Mouse (Mus musculus): ENCODE results near the gene Chid1.
"Not testable (repeated sequence)": the region's sequence is repeated elsewhere in the genome, so short reads cannot be mapped to it uniquely, and the experiment has no call there.

Gene Chid1

GRCm38 (mm10) chr7:141461521-141462332 is 77.9 kb downstream of the Chid1 start:
- DNase-seq (ENCODE audit: low spot score), result no peak

GRCm38 (mm10) chr7:141460391-141461113 is 79.1 kb downstream of the Chid1 start, which contains the start of gene Cracr2b:
TSS of gene Cracr2b (plus strand) at chr7:141461094.
- no peak for DNase-seq (ENCODE audit: low spot score)

GRCm38 (mm10) chr7:141460001-141460390 is 79.7 kb downstream of the Chid1 start:
- no peak for DNase-seq (ENCODE audit: low spot score)

GRCm38 (mm10) chr7:141459301-141459711 is 80.4 kb downstream of the Chid1 start:
- no peak for DNase-seq (ENCODE audit: low spot score)

DNA sequence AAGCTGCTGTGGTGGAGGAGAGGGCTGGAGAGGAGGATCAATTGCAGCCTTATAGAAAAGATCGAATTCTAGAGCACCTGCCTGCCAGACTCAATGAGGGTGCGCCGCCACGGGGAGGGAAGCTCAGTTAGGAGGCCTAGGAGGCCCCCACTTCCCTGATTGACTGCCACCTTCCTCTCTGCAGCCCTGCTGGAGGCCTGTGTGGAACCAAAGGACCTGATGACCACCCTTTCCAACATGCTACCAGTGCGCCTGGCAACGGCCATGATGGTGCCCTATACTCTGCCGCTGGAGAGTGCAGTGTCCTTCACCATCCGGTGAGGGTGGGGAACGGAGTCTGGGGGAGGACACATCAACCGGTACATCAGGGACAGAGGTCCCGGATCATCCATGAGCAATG is 81.0 kb downstream of the Chid1 start:
- no peak for DNase-seq (ENCODE audit: low spot score)

DNA sequence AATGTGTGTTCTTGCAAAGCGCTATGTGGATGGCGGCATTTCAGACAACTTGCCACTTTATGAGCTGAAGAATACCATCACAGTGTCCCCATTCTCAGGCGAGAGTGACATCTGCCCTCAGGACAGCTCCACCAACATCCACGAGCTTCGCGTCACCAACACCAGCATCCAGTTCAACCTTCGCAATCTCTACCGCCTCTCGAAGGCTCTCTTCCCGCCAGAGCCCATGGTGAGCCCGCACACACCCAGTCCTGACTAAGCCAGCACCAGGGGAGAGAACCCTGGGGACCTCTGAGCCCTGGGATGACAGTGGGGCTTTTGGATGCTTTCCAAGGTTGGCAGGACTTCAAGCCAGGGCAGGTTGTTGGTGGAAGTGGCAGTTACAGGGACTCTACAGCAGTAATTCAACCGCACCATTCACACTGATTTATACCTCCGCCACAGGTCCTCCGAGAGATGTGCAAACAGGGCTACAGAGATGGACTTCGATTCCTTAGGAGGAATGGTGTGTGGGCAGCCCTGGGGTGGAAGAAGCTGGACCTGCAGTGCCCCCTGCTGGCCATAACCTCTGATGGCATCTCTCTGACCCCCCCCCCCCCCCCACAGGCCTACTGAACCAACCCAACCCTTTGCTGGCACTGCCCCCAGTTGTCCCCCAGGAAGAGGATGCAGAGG is 81.5 kb downstream of the Chid1 start:
- DNase-seq (ENCODE audit: low spot score), result no peak

DNA sequence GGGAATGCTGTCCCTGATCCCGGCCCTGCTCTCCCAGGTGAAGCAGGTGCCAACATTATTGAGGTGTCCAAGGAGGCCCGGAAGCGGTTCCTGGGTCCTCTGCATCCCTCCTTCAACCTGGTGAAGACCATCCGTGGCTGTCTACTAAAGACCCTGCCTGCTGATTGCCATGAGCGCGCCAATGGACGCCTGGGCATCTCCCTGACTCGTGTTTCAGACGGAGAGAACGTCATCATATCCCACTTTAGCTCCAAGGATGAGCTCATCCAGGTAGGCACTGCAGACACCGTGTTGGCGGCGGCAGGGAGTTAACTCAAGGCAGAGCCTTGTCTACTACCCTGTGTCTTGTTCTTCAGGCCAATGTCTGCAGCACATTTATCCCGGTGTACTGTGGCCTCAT is 82.4 kb downstream of the Chid1 start:
- DNase-seq (ENCODE audit: low spot score), result no peak

GRCm38 (mm10) chr7:141456739-141457138 is 82.9 kb downstream of the Chid1 start:
- DNase-seq (ENCODE audit: low spot score), result no peak

DNA sequence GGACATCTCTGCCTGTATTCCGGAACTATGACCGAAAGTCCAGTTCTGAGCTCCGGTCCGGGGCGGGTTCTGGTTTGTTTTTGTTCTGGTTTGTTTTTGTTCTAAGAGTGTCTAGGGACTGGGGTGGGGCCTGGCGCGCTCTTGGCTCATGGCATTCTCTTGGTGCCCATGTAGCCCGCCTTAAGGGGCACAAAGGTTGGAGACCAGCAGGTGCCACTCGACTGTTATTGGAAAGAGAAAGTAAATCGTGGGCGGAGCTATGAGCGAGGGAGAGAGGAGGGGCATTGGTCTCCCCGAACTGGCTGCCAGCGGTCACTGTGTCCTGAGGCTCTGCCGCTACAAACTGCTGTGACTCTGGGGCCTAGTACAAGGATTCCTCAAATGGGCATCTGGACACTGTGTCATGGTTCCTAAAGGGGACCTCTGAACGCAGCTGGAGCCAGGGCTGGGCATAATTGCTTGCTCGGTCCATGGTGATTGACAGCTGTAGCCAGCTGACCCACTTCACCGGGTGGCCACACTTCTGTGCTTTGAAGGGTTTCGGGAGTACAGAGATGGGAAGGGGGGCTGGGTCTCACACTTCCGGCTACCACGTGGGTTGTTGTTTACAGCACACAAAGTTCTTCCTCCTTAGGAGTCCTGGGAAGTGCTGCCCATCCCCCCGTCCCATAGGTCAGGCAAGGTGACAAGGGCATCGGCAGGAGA is 83.9 kb downstream of the Chid1 start:
- no peak for DNase-seq (ENCODE audit: low spot score)

DNA sequence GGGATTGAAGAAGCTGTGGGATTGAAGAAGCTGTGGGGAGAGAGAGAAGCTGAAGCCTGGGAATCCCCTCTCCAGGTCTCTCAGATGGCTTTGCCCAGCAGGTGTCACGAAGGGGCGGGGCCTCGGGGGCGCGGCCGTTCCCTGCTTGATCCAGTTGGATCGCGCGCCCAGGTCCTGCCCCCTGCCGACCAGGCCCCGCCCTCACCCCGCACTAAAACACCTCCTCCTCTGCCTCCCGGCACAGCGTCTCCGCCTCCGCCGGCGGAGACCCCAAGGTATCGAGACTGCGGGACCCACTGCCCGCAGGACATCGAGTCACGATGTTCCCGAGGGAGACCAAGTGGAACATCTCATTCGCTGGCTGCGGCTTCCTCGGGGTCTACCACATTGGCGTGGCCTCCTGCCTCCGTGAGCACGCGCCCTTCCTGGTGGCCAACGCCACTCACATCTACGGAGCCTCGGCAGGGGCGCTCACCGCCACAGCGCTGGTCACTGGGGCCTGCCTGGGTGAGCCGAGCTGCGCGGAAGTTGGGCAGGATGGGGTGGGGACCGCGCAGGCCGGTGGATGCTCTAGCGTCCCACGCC is 84.6 kb downstream of the Chid1 start, which contains the start of gene Pnpla2:
Pnpla2 (plus strand) TSS at position 232 of the 585 bp plus-strand sequence.
- DNase-seq (ENCODE audit: low spot score), result peak; percentile 90

DNA sequence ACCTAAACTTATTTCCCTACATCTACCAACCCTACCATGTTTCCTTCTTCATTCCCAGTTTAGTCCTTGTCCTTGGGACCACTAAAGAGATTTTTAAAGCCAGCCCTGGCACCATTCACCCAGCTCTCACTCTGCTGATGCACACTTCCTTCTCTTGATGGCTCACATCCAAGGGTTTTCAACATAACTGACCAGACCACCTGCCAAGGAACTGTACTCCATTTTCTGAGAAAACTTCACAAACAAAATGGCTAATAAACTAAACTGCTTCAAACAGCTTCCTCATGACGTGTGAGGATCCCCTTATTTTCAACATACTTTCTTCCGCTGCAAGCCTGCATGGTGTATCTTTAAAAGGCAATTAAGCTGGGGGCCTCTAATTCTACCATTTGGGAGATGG is 86.0 kb downstream of the Chid1 start:
- no peak for DNase-seq (ENCODE audit: low spot score)

DNA sequence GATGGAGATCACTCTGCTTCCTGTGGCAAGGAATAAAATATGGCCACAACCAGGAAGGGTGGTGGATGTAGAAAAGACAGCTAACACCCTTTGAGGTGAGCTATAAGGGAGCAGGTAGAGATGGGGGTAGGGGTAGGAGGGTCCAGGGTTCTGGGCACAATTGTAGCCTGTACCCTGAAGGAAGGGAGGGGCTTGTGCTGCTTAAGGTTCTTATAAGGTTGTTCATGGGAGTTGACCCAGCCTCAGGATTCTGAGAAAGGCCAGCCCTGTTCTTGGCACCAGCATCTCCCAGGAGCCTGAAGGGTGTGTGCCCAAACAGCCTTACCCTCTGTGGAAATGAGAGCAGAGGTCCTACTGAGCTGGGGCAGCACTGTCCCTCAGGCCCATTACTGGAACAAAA is 87.7 kb downstream of the Chid1 start:
- DNase-seq (ENCODE audit: low spot score), result no peak

- peak; percentile 90 for DNase-seq (ENCODE audit: low spot score)
Measured at GRCm38 (mm10) chr7:141447110-141447991, 92.3 kb downstream of the Chid1 start, which contains the start of gene Rplp2. TSS of gene Rplp2 (plus strand) at chr7:141447370.

GRCm38 (mm10) chr7:141446374-141446773 is 93.3 kb downstream of the Chid1 start:
- DNase-seq (ENCODE audit: low spot score), result not testable (repeated sequence)

- peak; percentile 80 for DNase-seq (ENCODE audit: low spot score)
Measured at GRCm38 (mm10) chr7:141443828-141444237, 95.8 kb downstream of the Chid1 start, which contains the start of gene Pidd1. TSS of gene Pidd1 (minus strand) at chr7:141444025.

All from c-Kit-positive CD71-positive TER-119-positive erythroid progenitor cells, embryonic 14.5 days (primary cell).